Mouse (Mus musculus): ENCODE results near the gene Gpr155. TPM values are rescaled to one million over a fixed set of nuclear protein-coding genes. Genes with fewer than 3 reads are reported as not detected.
A peak's percentile ranks its signal among the peaks of the same experiment; 100 is the strongest.

Gpr155 gene
- polyA plus RNA-seq, 1 experiment from 2014 or later: 3.5 TPM

GRCm38 (mm10) chr2:73379656-73380055, 6.7 kb downstream of the Gpr155 start:
- H3K4me1 ChIP-seq: peaks cover 5% of the 10 kb centered on the region
- peak; percentile 65 for DNase-seq (ENCODE audit: low spot score)
- H3K27ac ChIP-seq: no peak overlapping the region
- H3K9me3 ChIP-seq: no peaks in the 10 kb centered on the region
- H3K4me3 ChIP-seq: no peak overlapping the region
- H3K27me3 ChIP-seq (ENCODE audit: insufficient read depth, poor library complexity, severe bottlenecking): no peaks in the 10 kb centered on the region
- no peaks in the 10 kb centered on the region for H3K36me3 ChIP-seq
- 82% methylated on average over 5 of the region's 5 CpGs for WGBS

GRCm38 (mm10) chr2:73378326-73378725, 8.0 kb downstream of the Gpr155 start:
- H3K4me3 ChIP-seq: no peak overlapping the region
- no peak overlapping the region for H3K27ac ChIP-seq
- H3K36me3 ChIP-seq: no peaks in the 10 kb centered on the region
- H3K4me1 ChIP-seq: peaks cover 5% of the 10 kb centered on the region
- H3K9me3 ChIP-seq: no peaks in the 10 kb centered on the region
- no peaks in the 10 kb centered on the region for H3K27me3 ChIP-seq (ENCODE audit: insufficient read depth, poor library complexity, severe bottlenecking)
- DNase-seq (ENCODE audit: low spot score): no peak
- WGBS: 86% methylated on average over 5 of the region's 5 CpGs

GRCm38 (mm10) chr2:73371530-73372335, 14.6 kb downstream of the Gpr155 start:
- 66% methylated on average over 9 of the region's 9 CpGs for WGBS
- H3K36me3 ChIP-seq: no peaks in the 10 kb centered on the region
- H3K4me3 ChIP-seq: no peak overlapping the region
- peaks cover 7% of the 10 kb centered on the region for H3K4me1 ChIP-seq
- DNase-seq (ENCODE audit: low spot score): no peak
- no peaks in the 10 kb centered on the region for H3K27me3 ChIP-seq (ENCODE audit: insufficient read depth, poor library complexity, severe bottlenecking)
- peak overlapping the region; percentile 70 for H3K27ac ChIP-seq
- no peaks in the 10 kb centered on the region for H3K9me3 ChIP-seq

GRCm38 (mm10) chr2:73363448-73363847, 22.9 kb downstream of the Gpr155 start:
- no peak overlapping the region for H3K27ac ChIP-seq
- H3K4me3 ChIP-seq: no peak overlapping the region
- no peak for DNase-seq (ENCODE audit: low spot score)
- H3K4me1 ChIP-seq: no peaks in the 10 kb centered on the region
- no peaks in the 10 kb centered on the region for H3K27me3 ChIP-seq (ENCODE audit: insufficient read depth, poor library complexity, severe bottlenecking)
- H3K9me3 ChIP-seq: no peaks in the 10 kb centered on the region
- WGBS: 69% methylated on average over 5 of the region's 5 CpGs
- 0 out of 2 replicates have a peak, but pooled peaks cover 6% of the 10 kb centered on the region for H3K36me3 ChIP-seq

GRCm38 (mm10) chr2:73360536-73360935, 25.8 kb downstream of the Gpr155 start:
- H3K4me1 ChIP-seq: no peaks in the 10 kb centered on the region
- 0 out of 2 replicates have a peak, but pooled peaks cover 6% of the 10 kb centered on the region for H3K36me3 ChIP-seq
- 0 out of 2 replicates have a peak overlapping the region, but pooled peaks have one; percentile 6 for H3K27ac ChIP-seq
- DNase-seq (ENCODE audit: low spot score): no peak
- no peak overlapping the region for H3K4me3 ChIP-seq
- WGBS: 80% methylated on average over 2 of the region's 2 CpGs
- no peaks in the 10 kb centered on the region for H3K9me3 ChIP-seq
- H3K27me3 ChIP-seq (ENCODE audit: insufficient read depth, poor library complexity, severe bottlenecking): no peaks in the 10 kb centered on the region

- H3K9me3 ChIP-seq: no peaks in the 10 kb centered on the region
- 0 out of 2 replicates have a peak, but pooled peaks cover 6% of the 10 kb centered on the region for H3K36me3 ChIP-seq
- no peak overlapping the region for H3K4me3 ChIP-seq
- DNase-seq (ENCODE audit: low spot score): peak; percentile 90
- WGBS: 76% methylated on average over 5 of the region's 5 CpGs
- H3K27me3 ChIP-seq (ENCODE audit: insufficient read depth, poor library complexity, severe bottlenecking): no peaks in the 10 kb centered on the region
- no peaks in the 10 kb centered on the region for H3K4me1 ChIP-seq
- peak overlapping the region; percentile 29; the same call in 1 of the 2 replicates for H3K27ac ChIP-seq
These were observed 26.4 kb downstream of the Gpr155 start for GRCm38 (mm10) chr2:73359941-73360340.

- Histone ChIP-seq H3K4me1 (peaks cover 3% of the 10 kb centered on the region), H3K36me3 (0 out of 2 replicates have a peak, but pooled peaks cover 3% of the 10 kb centered on the region), H3K27ac (no peak overlapping the region), H3K9me3 (no peaks in the 10 kb centered on the region), H3K27me3 (ENCODE audit: insufficient read depth, poor library complexity, severe bottlenecking) (no peaks in the 10 kb centered on the region), H3K4me3 (no peak overlapping the region)
- WGBS: 70% methylated on average over 18 of the region's 18 CpGs
- DNase-seq (ENCODE audit: low spot score): no peak
These were observed 29.4 kb downstream of the Gpr155 start for GRCm38 (mm10) chr2:73357004-73357403.

GRCm38 (mm10) chr2:73351927-73352374, 34.4 kb downstream of the Gpr155 start:
- peaks cover 12% of the 10 kb centered on the region for H3K4me1 ChIP-seq
- H3K27me3 ChIP-seq (ENCODE audit: insufficient read depth, poor library complexity, severe bottlenecking): no peaks in the 10 kb centered on the region
- WGBS: 40% methylated on average over 7 of the region's 7 CpGs
- H3K4me3 ChIP-seq: no peak overlapping the region
- DNase-seq (ENCODE audit: low spot score): no peak
- no peaks in the 10 kb centered on the region for H3K36me3 ChIP-seq
- H3K27ac ChIP-seq: no peak overlapping the region
- H3K9me3 ChIP-seq: no peaks in the 10 kb centered on the region

- no peaks in the 10 kb centered on the region for H3K36me3 ChIP-seq
- WGBS: 61% methylated on average over 5 of the region's 5 CpGs
- no peak for DNase-seq (ENCODE audit: low spot score)
- H3K9me3 ChIP-seq: no peaks in the 10 kb centered on the region
- no peak overlapping the region for H3K27ac ChIP-seq
- no peaks in the 10 kb centered on the region for H3K27me3 ChIP-seq (ENCODE audit: insufficient read depth, poor library complexity, severe bottlenecking)
- H3K4me1 ChIP-seq: peaks cover 16% of the 10 kb centered on the region
- H3K4me3 ChIP-seq: no peak overlapping the region
These were observed 34.9 kb downstream of the Gpr155 start for GRCm38 (mm10) chr2:73351496-73351895.

- Histone ChIP-seq H3K36me3 (no peaks in the 10 kb centered on the region), H3K27me3 (ENCODE audit: insufficient read depth, poor library complexity, severe bottlenecking) (no peaks in the 10 kb centered on the region), H3K4me1 (peaks cover 19% of the 10 kb centered on the region), H3K27ac (no peak overlapping the region), H3K9me3 (no peaks in the 10 kb centered on the region), H3K4me3 (no peak overlapping the region)
- DNase-seq (ENCODE audit: low spot score): no peak
- WGBS: 86% methylated on average over 6 of the region's 6 CpGs
These were observed 38.2 kb downstream of the Gpr155 start for GRCm38 (mm10) chr2:73348221-73348620.

GRCm38 (mm10) chr2:73347766-73348165, 38.6 kb downstream of the Gpr155 start:
- WGBS: 72% methylated on average over 9 of the region's 9 CpGs
- DNase-seq (ENCODE audit: low spot score): no peak

GRCm38 (mm10) chr2:73347136-73347535, 39.2 kb downstream of the Gpr155 start:
- H3K4me1 ChIP-seq: peaks cover 17% of the 10 kb centered on the region
- H3K27ac ChIP-seq: no peak overlapping the region
- no peak overlapping the region for H3K4me3 ChIP-seq
- no peaks in the 10 kb centered on the region for H3K9me3 ChIP-seq
- H3K27me3 ChIP-seq (ENCODE audit: insufficient read depth, poor library complexity, severe bottlenecking): no peaks in the 10 kb centered on the region
- H3K36me3 ChIP-seq: no peaks in the 10 kb centered on the region
- no peak for DNase-seq (ENCODE audit: low spot score)
- WGBS: 66% methylated on average over 6 of the region's 6 CpGs

More at GRCm38 (mm10) chr2:73347766-73348165, 38.6 kb downstream of the Gpr155 start:
- Histone ChIP-seq H3K36me3 (no peaks in the 10 kb centered on the region), H3K9me3 (no peaks in the 10 kb centered on the region), H3K27ac (no peak overlapping the region), H3K4me1 (peaks cover 19% of the 10 kb centered on the region), H3K4me3 (no peak overlapping the region), H3K27me3 (ENCODE audit: insufficient read depth, poor library complexity, severe bottlenecking) (no peaks in the 10 kb centered on the region)

- DNase-seq (ENCODE audit: low spot score): no peak
- 50% methylated on average over 13 of the region's 13 CpGs for WGBS
- Histone ChIP-seq H3K4me1 (peaks cover 11% of the 10 kb centered on the region), H3K36me3 (no peaks in the 10 kb centered on the region), H3K9me3 (no peaks in the 10 kb centered on the region), H3K27me3 (ENCODE audit: insufficient read depth, poor library complexity, severe bottlenecking) (no peaks in the 10 kb centered on the region), H3K4me3 (no peak overlapping the region), H3K27ac (0 out of 2 replicates have a peak overlapping the region, but pooled peaks have one; percentile 11)
These were observed 39.9 kb downstream of the Gpr155 start for GRCm38 (mm10) chr2:73346345-73347086.

All from heart, embryonic 10.5 days (tissue).